Mouse (Mus musculus): ENCODE data around the gene Timp3. TPM values are rescaled to one million over a fixed set of nuclear protein-coding genes. Genes with fewer than 3 reads are reported as not detected.

Timp3 gene
- total and polyA plus RNA-seq, 3 experiments, result not detected

DNA sequence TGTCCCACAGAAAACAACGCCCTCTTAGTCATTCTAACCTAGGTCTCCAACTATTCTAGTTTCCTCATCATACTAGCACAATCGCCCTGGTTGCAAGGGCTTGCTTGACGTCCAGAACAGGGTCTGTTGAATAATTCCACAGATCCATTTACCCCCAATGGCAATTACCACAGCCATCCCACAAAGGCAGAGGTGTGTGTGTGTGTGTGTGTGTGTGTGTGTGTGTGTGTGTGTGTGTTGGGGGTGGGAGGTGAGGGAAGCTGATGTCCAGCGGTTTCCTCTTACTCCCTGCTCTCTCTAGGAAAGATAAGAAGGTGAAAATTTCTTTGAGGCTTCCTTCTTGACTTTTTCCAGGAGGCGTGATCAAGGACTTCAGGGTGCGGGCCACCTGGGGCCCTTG is 377 bp upstream of the Timp3 start:
- no peak overlapping the region for H3K9ac ChIP-seq (ENCODE audit: control insufficient read depth, low read depth, low read length, poor library complexity, severe bottlenecking)
- H3K36me3 ChIP-seq (ENCODE audit: control insufficient read depth in 1 of 2, insufficient read depth in 2 of 2, low read length in 2 of 2), result no peaks in the 10 kb centered on the region
- no peak overlapping the region for H3K27ac ChIP-seq (ENCODE audit: control insufficient read depth, low read depth, low read length)
- no peaks in the 10 kb centered on the region for H3K79me2 ChIP-seq (ENCODE audit: control insufficient read depth, insufficient read depth, low read length, poor library complexity)
- no peak overlapping the region for H3K4me3 ChIP-seq (ENCODE audit: control insufficient read depth in 1 of 2, insufficient read depth in 1 of 2, low read depth in 2 of 2, low read length in 2 of 2)
- no peaks in the 10 kb centered on the region for H3K9me3 ChIP-seq (replicated peaks; ENCODE audit: insufficient read depth, low read length)
- H3K4me1 ChIP-seq (ENCODE audit: control insufficient read depth in 1 of 2, insufficient read depth in 2 of 2, low read length in 2 of 2), result no peaks in the 10 kb centered on the region
- no peak for DNase-seq (ENCODE audit: low read depth, low spot score)
- TF ChIP-seq JUND (IDR thresholded peaks at IDR 0.05; ENCODE audit: low read depth, low read length) (no peak), POLR2AphosphoS2 (IDR thresholded peaks at IDR 0.05; ENCODE audit: low read length) (no peak), GATA1 (IDR thresholded peaks at IDR 0.05; ENCODE audit: low read depth, low read length) (no peak), SMC3 (IDR thresholded peaks at IDR 0.05; ENCODE audit: low read depth, low read length) (no peak), E2F4 (IDR thresholded peaks at IDR 0.05; ENCODE audit: borderline replicate concordance, low read depth, low read length) (no peak)
- H3K27me3 ChIP-seq (ENCODE audit: control insufficient read depth in 1 of 2, insufficient read depth in 2 of 2, low read length in 2 of 2), result no peaks in the 10 kb centered on the region

DNA sequence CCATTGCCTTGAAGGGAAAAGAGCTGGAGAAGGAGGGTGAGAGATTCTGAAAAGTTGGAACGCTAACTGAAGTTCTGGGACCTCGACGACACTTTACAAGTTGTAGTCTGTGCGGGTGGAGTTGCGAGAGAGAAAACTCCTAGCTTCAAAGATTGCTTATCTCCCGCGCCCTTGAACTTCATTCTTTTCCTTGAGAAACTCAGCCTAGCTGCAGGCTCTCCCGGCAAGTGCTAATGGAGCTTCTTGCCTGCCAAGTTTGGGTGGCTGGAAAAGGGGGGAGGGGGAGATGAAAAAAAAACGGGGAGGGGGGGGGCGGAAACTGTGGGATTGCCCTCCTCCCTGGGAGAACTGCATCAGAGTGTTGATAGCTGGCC is 932 bp downstream of the Timp3 start:
- Histone ChIP-seq H3K27me3 (ENCODE audit: control insufficient read depth in 1 of 2, insufficient read depth in 2 of 2, low read length in 2 of 2) (no peaks in the 10 kb centered on the region), H3K4me1 (ENCODE audit: control insufficient read depth in 1 of 2, insufficient read depth in 2 of 2, low read length in 2 of 2) (no peaks in the 10 kb centered on the region), H3K9ac (ENCODE audit: control insufficient read depth, low read depth, low read length, poor library complexity, severe bottlenecking) (no peak overlapping the region), H3K9me3 (replicated peaks; ENCODE audit: insufficient read depth, low read length) (no peaks in the 10 kb centered on the region), H3K36me3 (ENCODE audit: control insufficient read depth in 1 of 2, insufficient read depth in 2 of 2, low read length in 2 of 2) (no peaks in the 10 kb centered on the region), H3K27ac (ENCODE audit: control insufficient read depth, low read depth, low read length) (no peak overlapping the region), H3K79me2 (ENCODE audit: control insufficient read depth, insufficient read depth, low read length, poor library complexity) (no peaks in the 10 kb centered on the region), H3K4me3 (ENCODE audit: control insufficient read depth in 1 of 2, insufficient read depth in 1 of 2, low read depth in 2 of 2, low read length in 2 of 2) (no peak overlapping the region)
- TF ChIP-seq POLR2A (IDR thresholded peaks at IDR 0.05; ENCODE audit: control insufficient read depth in 1 of 2, insufficient read depth in 1 of 2, low read depth in 1 of 2, low read length in 2 of 2, poor library complexity in 1 of 2) (no peak), EP300 (IDR thresholded peaks at IDR 0.05; ENCODE audit: low read depth in 1 of 2, low read length in 2 of 2) (no peak)
- no peak for DNase-seq (ENCODE audit: low read depth, low spot score)

DNA sequence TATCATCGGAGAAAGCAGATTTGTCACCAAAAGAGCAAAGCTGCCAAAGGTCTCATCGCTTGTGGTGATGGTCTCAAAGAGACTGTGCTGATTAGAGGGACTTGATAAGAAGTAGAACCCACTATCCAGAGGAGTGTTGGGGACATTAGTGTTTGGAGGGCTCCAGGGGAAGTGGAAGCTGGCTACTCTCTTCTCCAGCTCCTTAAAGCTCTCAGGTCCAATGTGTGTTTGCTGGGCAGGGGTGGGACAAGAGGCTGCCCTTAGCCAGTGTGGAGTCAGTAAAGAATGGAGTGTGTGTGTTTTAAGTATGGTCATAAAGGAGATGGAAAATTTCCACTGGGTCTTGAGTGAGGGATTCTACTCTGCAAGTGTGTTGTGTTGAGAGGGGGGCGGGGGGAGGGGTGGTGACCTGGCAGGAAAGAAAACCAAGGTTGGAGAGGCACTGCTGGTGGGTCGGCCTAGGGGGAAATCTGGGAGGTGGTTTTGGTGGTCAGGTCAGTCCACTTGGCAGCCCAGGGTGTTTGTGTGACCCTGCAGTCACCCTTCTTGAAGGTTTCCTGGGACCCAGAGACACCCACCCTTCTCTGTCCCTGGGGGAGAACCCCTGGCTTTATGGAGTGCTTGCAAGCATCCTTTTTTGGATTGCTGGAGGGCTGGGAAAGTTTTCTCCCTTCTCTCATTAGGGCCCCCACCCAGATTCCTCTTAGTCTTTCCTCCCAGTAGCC is 1.6 kb downstream of the Timp3 start:
- Histone ChIP-seq H3K4me3 (ENCODE audit: control insufficient read depth in 1 of 2, insufficient read depth in 1 of 2, low read depth in 2 of 2, low read length in 2 of 2) (no peak overlapping the region), H3K4me1 (ENCODE audit: control insufficient read depth in 1 of 2, insufficient read depth in 2 of 2, low read length in 2 of 2) (no peaks in the 10 kb centered on the region), H3K27ac (ENCODE audit: control insufficient read depth, low read depth, low read length) (no peak overlapping the region), H3K9ac (ENCODE audit: control insufficient read depth, low read depth, low read length, poor library complexity, severe bottlenecking) (no peak overlapping the region), H3K27me3 (ENCODE audit: control insufficient read depth in 1 of 2, insufficient read depth in 2 of 2, low read length in 2 of 2) (no peaks in the 10 kb centered on the region), H3K79me2 (ENCODE audit: control insufficient read depth, insufficient read depth, low read length, poor library complexity) (no peaks in the 10 kb centered on the region), H3K36me3 (ENCODE audit: control insufficient read depth in 1 of 2, insufficient read depth in 2 of 2, low read length in 2 of 2) (no peaks in the 10 kb centered on the region), H3K9me3 (replicated peaks; ENCODE audit: insufficient read depth, low read length) (no peaks in the 10 kb centered on the region)
- no peak for TF ChIP-seq BHLHE40 (IDR thresholded peaks at IDR 0.05; ENCODE audit: borderline replicate concordance, low read depth, low read length)
- no peak for TF ChIP-seq MXI1 (IDR thresholded peaks at IDR 0.05; ENCODE audit: low read depth, low read length)
- TF ChIP-seq RAD21 (IDR thresholded peaks at IDR 0.05; ENCODE audit: low read depth, low read length), result no peak
- no peak for TF ChIP-seq GATA1 (IDR thresholded peaks at IDR 0.05; ENCODE audit: low read depth, low read length)
- TF ChIP-seq EP300 (IDR thresholded peaks at IDR 0.05; ENCODE audit: low read depth in 1 of 2, low read length in 2 of 2), result no peak
- TF ChIP-seq SIN3A (IDR thresholded peaks at IDR 0.05; ENCODE audit: low read length), result no peak
- TF ChIP-seq MAFK (IDR thresholded peaks at IDR 0.05; ENCODE audit: borderline replicate concordance, low read depth, low read length), result no peak
- TF ChIP-seq POLR2A (IDR thresholded peaks at IDR 0.05; ENCODE audit: control insufficient read depth in 1 of 2, insufficient read depth in 1 of 2, low read depth in 1 of 2, low read length in 2 of 2, poor library complexity in 1 of 2), result no peak
- TF ChIP-seq ELF1 (IDR thresholded peaks at IDR 0.05; ENCODE audit: low read depth, low read length), result no peak
- no peak for TF ChIP-seq ZC3H11A (IDR thresholded peaks at IDR 0.05; ENCODE audit: low read depth, low read length)
- no peak for TF ChIP-seq HCFC1 (IDR thresholded peaks at IDR 0.05; ENCODE audit: low read depth, low read length)
- no peak for TF ChIP-seq TCF12 (IDR thresholded peaks at IDR 0.05; ENCODE audit: low read depth, low read length)
- no peak for TF ChIP-seq SMC3 (IDR thresholded peaks at IDR 0.05; ENCODE audit: low read depth, low read length)
- TF ChIP-seq USF1 (IDR thresholded peaks at IDR 0.05; ENCODE audit: low read depth, low read length), result no peak
- no peak for TF ChIP-seq CHD1 (IDR thresholded peaks at IDR 0.05; ENCODE audit: low read depth, low read length)
- no peak for TF ChIP-seq JUND (IDR thresholded peaks at IDR 0.05; ENCODE audit: low read depth, low read length)
- no peak for TF ChIP-seq ZKSCAN1 (IDR thresholded peaks at IDR 0.05; ENCODE audit: low read depth, low read length)
- TF ChIP-seq E2F4 (IDR thresholded peaks at IDR 0.05; ENCODE audit: borderline replicate concordance, low read depth, low read length), result no peak
- TF ChIP-seq MYB (IDR thresholded peaks at IDR 0.05; ENCODE audit: low read depth, low read length), result no peak
- no peak for DNase-seq (ENCODE audit: low read depth, low spot score)

Measured in MEL (cell line).